Mouse (Mus musculus): ENCODE results near the gene Wfdc11.
"Not testable (repeated sequence)": the region's sequence is repeated elsewhere in the genome, so short reads cannot be mapped to it uniquely, and the experiment has no call there.

The Wfdc11 gene

DNA sequence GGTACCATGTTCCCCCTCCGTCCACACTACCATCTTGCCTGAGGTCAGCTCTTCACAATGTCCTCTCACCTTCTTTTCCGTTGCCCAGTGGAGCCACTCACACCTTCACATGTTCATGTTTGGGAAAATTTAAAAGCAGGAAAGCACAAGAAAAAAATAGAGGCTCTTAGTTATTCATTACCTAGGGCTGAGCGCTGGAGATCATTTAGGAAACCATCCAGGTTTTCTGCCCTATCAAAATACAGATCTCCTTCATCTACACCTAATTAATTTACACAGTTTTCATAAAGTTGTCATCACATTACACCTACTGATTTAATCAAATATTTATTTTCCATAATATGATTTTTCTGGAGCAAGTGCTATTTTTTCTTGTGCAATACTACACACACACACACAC lies 35.2 kb downstream of the Wfdc11 start, which contains the start of gene Wfdc16:
TSS of gene Wfdc16 (minus strand) at position 101 of the 400 bp plus-strand sequence.
- DNase-seq = no peak

DNA sequence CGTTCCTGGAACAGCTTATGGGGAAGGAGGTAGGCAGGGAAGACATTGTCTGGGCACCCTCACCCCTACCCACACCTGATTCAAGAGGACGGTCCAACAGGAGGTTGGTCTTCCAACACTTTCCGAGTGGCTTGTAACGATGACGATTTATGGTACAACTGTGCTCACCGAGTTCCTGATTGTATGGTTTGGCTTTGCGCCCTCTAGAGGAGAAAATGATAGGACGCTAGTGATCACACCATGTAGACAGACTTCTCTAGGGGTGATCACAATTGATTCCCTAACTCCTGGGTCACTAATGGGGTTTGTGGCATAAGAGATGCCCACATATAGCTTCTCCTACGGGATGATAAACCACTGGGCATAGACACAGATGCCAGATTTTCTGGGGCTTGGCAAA lies 38.6 kb downstream of the Wfdc11 start:
- no peak for DNase-seq

DNA sequence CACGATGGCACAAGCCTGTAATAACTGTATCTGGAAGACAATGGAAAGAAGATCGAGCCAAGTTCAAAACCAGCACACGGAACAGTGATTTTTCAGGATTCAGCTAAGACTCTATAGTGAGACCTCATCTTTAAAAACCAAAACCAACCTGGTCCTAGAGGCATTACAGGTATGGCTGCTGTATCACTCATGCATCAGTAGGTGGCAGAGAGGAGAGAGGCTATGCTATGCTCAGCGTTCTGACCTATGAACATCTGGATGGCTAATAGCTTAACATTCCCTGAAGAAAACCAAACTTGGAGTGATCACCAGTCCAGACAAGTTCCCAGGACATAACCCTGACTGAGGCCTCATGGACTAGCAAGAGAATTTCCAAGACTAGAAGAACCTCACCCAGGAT lies 52.1 kb downstream of the Wfdc11 start:
- no peak for DNase-seq

GRCm38 (mm10) chr2:164619050-164619449 lies 54.8 kb downstream of the Wfdc11 start:
- DNase-seq = no peak

DNA sequence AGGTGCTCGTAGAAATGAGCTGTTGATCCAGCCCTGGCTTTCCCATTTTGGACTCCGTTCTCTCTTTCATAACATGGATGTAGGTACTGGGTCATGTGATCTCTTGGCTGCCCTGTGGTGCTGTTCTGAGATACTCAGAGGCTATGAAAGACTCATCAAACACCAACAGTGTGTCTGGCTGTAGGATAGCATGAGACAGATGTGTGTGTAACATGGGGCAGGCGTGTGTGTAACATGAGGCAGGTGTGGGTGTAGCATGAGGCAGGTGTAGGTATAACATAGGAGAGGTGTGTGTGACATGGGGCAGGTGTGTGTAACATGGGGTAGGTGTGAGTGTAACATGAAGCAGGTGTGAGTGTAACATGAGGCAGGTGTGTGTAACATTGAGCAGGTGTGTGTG lies 58.5 kb downstream of the Wfdc11 start:
- DNase-seq = no peak

DNA sequence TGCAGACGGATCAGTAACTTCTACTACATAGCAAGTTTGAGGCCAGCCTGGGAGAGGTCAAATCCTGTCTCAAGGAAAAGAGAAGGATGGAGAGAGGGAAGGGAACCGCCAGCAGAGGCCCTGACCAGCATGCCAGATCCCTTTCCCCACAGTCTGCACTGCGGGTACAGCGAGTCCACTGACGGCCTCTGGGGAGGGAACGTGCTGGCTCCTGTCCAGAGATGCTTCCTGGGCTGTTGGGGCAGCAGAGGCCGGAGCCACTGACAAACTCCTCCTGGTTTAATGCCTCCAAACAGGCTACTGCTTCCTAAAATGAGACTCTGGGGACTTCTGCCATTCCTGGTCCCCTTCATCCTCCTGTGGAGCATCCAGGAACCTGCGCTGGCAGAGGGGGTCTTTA lies 60.4 kb downstream of the Wfdc11 start, which contains the start of the genes Wfdc6b and Wfdc8:
TSS of gene Wfdc6b (plus strand) at position 52 of the 400 bp plus-strand sequence.
TSS of gene Wfdc8 (minus strand) at position 156 of the 400 bp plus-strand sequence.
- not testable (repeated sequence) for DNase-seq

All from right cerebral cortex, adult 18-20 months (tissue).